Mouse (Mus musculus) liver, postnatal 0 days (tissue): ENCODE results near the gene Lrfn4. TPM values are rescaled to one million over a fixed set of nuclear protein-coding genes. Genes with fewer than 3 reads are reported as not detected.

Source experiments
- ATAC-seq: fragments of 200-750 bp; cut with Nextera tagmentation; 2 replicates; pipeline ENCODE4 v1.8.0; 2017; ENCODE audit warnings: mild to moderate bottlenecking, moderate library complexity
- DNase-seq: peaks from one replicate; pipeline ENCODE4 v3.0.0-alpha.2; 2016
- H3K27ac ChIP-seq: fragments of 300-500 bp; sonication (generic); 2 replicates; pipeline ENCODE4 v1.5.1; 2014; ENCODE audit warnings: antibody characterized with exemption, moderate library complexity, mild to moderate bottlenecking, low read depth
- H3K27me3 ChIP-seq: fragments of 300-500 bp; sonication (generic); 2 replicates; pipeline ENCODE4 v1.6.1; 2014; ENCODE audit warnings: low read length, control low read depth, mixed read lengths; ENCODE audit not compliant: insufficient read depth
- H3K36me3 ChIP-seq: fragments of 300-500 bp; sonication (generic); replicated peaks from 2 replicates; pipeline ENCODE4 v1.6.1; 2014; ENCODE audit warnings: mild to moderate bottlenecking, control low read depth, low read length, moderate library complexity, mixed read lengths; ENCODE audit not compliant: insufficient read depth
- H3K4me1 ChIP-seq: fragments of 300-500 bp; sonication (generic); 2 replicates; pipeline ENCODE4 v1.6.1; 2014; ENCODE audit warnings: antibody characterized with exemption, mild to moderate bottlenecking, control low read depth; ENCODE audit not compliant: insufficient read depth
- H3K4me2 ChIP-seq: fragments of 300-500 bp; sonication (generic); 2 replicates; pipeline ENCODE4 v1.6.1; 2014; ENCODE audit warnings: low read depth, mild to moderate bottlenecking, low read length, moderate library complexity, mixed read lengths
- H3K4me3 ChIP-seq: fragments of 300-500 bp; sonication (generic); 2 replicates; pipeline ENCODE4 v1.5.1; 2014; ENCODE audit warnings: low read depth, low read length
- H3K9ac ChIP-seq: fragments of 300-500 bp; sonication (generic); replicated peaks from 2 replicates; pipeline ENCODE4 v1.6.1; 2014; ENCODE audit warnings: mild to moderate bottlenecking, moderate library complexity
- H3K9me3 ChIP-seq: fragments of 300-500 bp; sonication (generic); 2 replicates; pipeline ENCODE4 v1.6.1; 2016; ENCODE audit warnings: mild to moderate bottlenecking, control low read depth, low read length, mixed read lengths
- CTCF ChIP-seq: sonication (generic); IDR thresholded peaks from 2 replicates; pipeline ENCODE4 v1.5.1; 2016; ENCODE audit warnings: antibody characterized with exemption, low read depth
- EP300 ChIP-seq: IDR thresholded peaks from 2 replicates; pipeline ENCODE4 v1.6.1; 2016; ENCODE audit warnings: antibody characterized with exemption, low read depth, mild to moderate bottlenecking
- WGBS: fragments of 180-500 bp; shearing (Covaris S2); extraction: QIAGEN DNeasy Blood & Tissue Kit; methylation state at CpG from one replicate; pipeline ENCODE4 v1.1.7; 2014; ENCODE audit not compliant: insufficient replicate concordance; 5-methylcytosine and 5-hydroxymethylcytosine counted together
- polyA plus RNA-seq: library from polyadenylated mRNA; unstranded; fragments of >200 nt; fragmentation: Nextera tagmentation; extraction: Ambion mirVana; gene quantifications from 2 replicates; pipeline ENCODE4 v1.2.1, GENCODE M21; 2015

Lrfn4 gene
- 0.15 and 0.21 TPM in 2 replicates for polyA plus RNA-seq

DNA sequence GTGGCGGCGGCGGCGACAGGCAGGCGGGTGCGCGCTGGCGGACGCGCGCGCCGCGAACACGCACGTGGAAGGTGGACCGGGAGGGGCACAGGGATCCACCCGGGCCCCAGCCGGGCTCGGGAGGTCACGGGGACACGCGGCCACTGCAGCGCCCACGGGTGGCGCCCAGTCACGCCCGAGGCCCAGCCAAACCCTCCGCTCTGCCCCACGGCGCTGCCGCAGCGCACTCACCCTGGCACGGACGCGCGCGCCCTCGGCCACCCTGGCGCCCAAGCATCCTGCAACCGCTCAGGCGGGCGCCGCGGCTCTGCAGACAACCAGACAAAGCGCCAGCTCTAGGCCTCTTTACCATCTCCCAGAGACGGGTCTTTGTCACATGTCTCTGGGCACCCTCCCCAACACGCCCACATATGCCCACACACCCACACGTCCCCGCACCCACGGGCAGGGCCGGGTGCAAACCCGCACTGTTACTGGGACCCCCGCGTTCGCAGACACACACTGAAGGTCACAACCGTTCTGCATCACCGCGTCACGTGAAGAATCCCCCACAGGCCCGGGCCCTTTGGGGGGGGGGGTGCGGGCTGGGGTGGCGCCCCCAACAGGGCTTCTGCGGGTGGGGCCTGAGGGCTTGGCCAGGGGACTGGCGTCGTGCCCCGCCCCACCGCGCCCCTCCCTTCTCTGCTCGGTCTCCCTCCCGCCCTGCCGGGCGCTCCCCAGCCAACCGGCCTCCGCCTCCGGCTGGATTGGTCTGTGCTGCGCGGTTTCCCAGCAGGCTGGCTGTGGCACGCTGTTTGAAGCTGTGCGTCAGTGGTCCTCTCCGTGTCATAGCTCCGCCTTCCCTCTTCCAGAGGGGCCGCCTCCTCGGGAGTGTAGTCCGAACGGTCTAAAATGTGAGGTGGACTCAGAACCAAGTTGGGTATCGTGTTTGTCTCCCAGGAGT, at the start of gene Lrfn4:
Gene Lrfn4, minus strand, starts transcription at position 517 of the 943 bp plus-strand sequence.
- Histone ChIP-seq H3K9me3 (no peaks in the 10 kb centered on the region), H3K36me3 (peaks cover 37% of the 10 kb centered on the region), H3K27ac (peak within 1 kb of the TSS; percentile 22; the same call in 1 of the 2 replicates), H3K4me1 (peaks cover 19% of the 10 kb centered on the region), H3K4me3 (peak within 1 kb of the TSS; percentile 58), H3K4me2 (peak within 1 kb of the TSS; percentile 90), H3K27me3 (no peaks in the 10 kb centered on the region), H3K9ac (peak within 1 kb of the TSS; percentile 57)
- DNase-seq (peak; percentile 74), ATAC-seq (peak; percentile 70)
- WGBS: 3% methylated on average over 57 of the region's 87 CpGs
- TF ChIP-seq EP300 (no peak), CTCF (peak; percentile 16; the same call in 1 of the 2 replicates)

- ATAC-seq (no peak), DNase-seq (no peak)
Observed at GRCm38 (mm10) chr19:4658156-4658555, 42.7 kb upstream of the Lrfn4 start.

GRCm38 (mm10) chr19:4646917-4647492, 31.5 kb upstream of the Lrfn4 start:
- TF ChIP-seq CTCF (no peak), EP300 (no peak)
- H3K4me1 ChIP-seq: no peaks in the 10 kb centered on the region
- no peaks in the 10 kb centered on the region for H3K9me3 ChIP-seq
- ATAC-seq (no peak), DNase-seq (no peak)
- H3K27me3 ChIP-seq: no peaks in the 10 kb centered on the region
- no peak overlapping the region for H3K9ac ChIP-seq
- H3K4me2 ChIP-seq: no peak overlapping the region
- no peak overlapping the region for H3K4me3 ChIP-seq
- H3K27ac ChIP-seq: no peak overlapping the region
- no peaks in the 10 kb centered on the region for H3K36me3 ChIP-seq
- WGBS: 77% methylated on average over 11 of the region's 11 CpGs

More at GRCm38 (mm10) chr19:4658156-4658555, 42.7 kb upstream of the Lrfn4 start:
- no peaks in the 10 kb centered on the region for H3K9me3 ChIP-seq
- H3K4me3 ChIP-seq: no peak overlapping the region
- H3K36me3 ChIP-seq: no peaks in the 10 kb centered on the region
- H3K27ac ChIP-seq: no peak overlapping the region
- no peaks in the 10 kb centered on the region for H3K4me1 ChIP-seq
- H3K9ac ChIP-seq: no peak overlapping the region
- H3K27me3 ChIP-seq: no peaks in the 10 kb centered on the region
- no peak overlapping the region for H3K4me2 ChIP-seq
- 86% methylated on average over 5 of the region's 5 CpGs for WGBS
- TF ChIP-seq CTCF: no peak
- TF ChIP-seq EP300: no peak

DNA sequence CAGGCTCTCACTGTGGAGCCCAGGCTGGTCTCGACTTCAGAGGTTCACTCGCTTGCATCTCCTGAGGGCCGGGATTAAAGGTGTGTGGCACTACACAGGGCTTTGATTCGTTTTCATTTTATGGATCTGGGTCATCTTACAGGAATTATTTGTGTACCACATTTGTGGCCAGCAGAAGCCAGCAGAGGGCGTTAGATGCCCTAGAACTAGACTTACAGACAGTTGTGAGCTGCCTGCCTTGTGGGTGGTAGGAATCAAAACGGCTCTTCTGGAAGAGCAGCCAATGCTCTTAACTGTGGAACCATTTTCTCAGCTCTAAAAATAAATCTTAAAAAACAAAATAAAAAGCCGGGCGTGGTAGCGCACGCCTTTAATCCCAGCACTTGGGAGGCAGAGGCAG, 28.8 kb upstream of the Lrfn4 start:
- DNase-seq (peak; percentile 34), ATAC-seq (no peak)
- Histone ChIP-seq H3K4me1 (no peaks in the 10 kb centered on the region), H3K4me3 (no peak overlapping the region), H3K9ac (no peak overlapping the region), H3K4me2 (no peak overlapping the region), H3K27me3 (no peaks in the 10 kb centered on the region), H3K27ac (no peak overlapping the region), H3K9me3 (no peaks in the 10 kb centered on the region), H3K36me3 (no peaks in the 10 kb centered on the region)
- WGBS: 40% methylated on average over 10 of the region's 10 CpGs
- peak; percentile 46 for TF ChIP-seq CTCF
- TF ChIP-seq EP300: no peak

DNA sequence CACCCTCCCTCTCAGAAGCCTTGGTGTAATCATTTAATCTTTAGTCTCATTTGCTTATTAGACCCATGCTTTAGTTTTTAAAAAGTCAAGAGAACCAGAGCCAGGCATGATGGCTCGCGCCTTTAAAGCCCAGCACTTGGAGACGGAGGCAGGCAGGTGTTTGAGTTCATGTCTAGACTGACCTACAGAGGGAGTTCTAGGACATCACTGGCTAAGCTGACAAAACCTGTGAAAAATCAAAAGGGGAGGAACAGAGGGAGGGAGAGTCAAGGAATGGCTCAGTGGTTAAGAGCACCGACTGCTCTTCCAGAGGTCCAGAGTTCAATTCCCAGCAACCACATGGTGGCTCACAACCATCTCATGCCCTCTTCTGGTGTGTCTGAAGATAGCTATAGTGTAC, 20.5 kb upstream of the Lrfn4 start:
- ATAC-seq (no peak), DNase-seq (no peak)
- no peaks in the 10 kb centered on the region for H3K36me3 ChIP-seq
- no peaks in the 10 kb centered on the region for H3K4me1 ChIP-seq
- TF ChIP-seq EP300 (no peak), CTCF (no peak)
- H3K9me3 ChIP-seq: no peaks in the 10 kb centered on the region
- H3K27me3 ChIP-seq: no peaks in the 10 kb centered on the region
- no peak overlapping the region for H3K27ac ChIP-seq
- H3K9ac ChIP-seq: no peak overlapping the region
- no peak overlapping the region for H3K4me2 ChIP-seq
- H3K4me3 ChIP-seq: no peak overlapping the region
- WGBS: 56% methylated on average over 4 of the region's 4 CpGs

DNA sequence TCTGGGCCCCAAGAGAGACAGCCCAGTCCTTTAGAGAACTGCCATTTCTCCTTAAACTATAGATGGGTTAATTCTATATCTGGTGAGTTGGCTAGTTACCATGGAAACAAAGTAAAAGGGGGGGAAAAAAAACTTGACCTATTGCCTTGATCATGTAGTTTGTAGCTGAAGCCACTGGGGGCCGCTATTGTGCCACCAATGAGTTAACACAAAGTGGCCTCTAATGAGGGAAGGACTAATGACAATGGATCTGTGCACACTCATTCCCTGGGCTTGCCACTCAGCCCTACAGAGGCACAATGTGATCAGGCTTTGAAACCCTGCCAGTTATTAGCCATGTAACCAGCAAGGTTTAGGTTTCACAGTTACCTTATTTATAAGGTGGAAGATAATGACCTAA, 13.4 kb upstream of the Lrfn4 start:
- no peak overlapping the region for H3K4me2 ChIP-seq
- DNase-seq: peak; percentile 79
- no peak for ATAC-seq
- no peak overlapping the region for H3K4me3 ChIP-seq
- no peaks in the 10 kb centered on the region for H3K27me3 ChIP-seq
- H3K4me1 ChIP-seq: peaks cover 11% of the 10 kb centered on the region
- TF ChIP-seq CTCF: peak; percentile 91
- TF ChIP-seq EP300: no peak
- no peaks in the 10 kb centered on the region for H3K9me3 ChIP-seq
- H3K36me3 ChIP-seq: no peaks in the 10 kb centered on the region
- no peak overlapping the region for H3K9ac ChIP-seq
- H3K27ac ChIP-seq: no peak overlapping the region
- WGBS: 0% methylated on average over 1 of the region's 1 CpGs
